Mouse (Mus musculus): ENCODE measurements around the gene Snx10.

- TF ChIP-seq POLR2A (IDR thresholded peaks at IDR 0.05; ENCODE audit: control insufficient read depth, low read depth, low read length): no peak
- TF ChIP-seq CTCF (IDR thresholded peaks at IDR 0.05; ENCODE audit: control insufficient read depth, insufficient read depth, insufficient replicate concordance, low read depth, low read length): peak; percentile 39; the same call in 1 of the 2 replicates
Measured at GRCm38 (mm10) chr6:51510094-51510493, 13.6 kb upstream of the Snx10 start.
